Mouse (Mus musculus) mouse trophoblast stem cell (cell line): ENCODE measurements around the gene Fbxl19.

Experiments used
- in situ Hi-C, 2 experiments: fragments of 300-500 bp; cut with MseI, MboI; formaldehyde crosslinking; loops; 2 replicates in 1 of 2; 3 replicates in 1 of 2; pipeline ENCODE4 v1.15.1; 2025

Fbxl19 gene

GRCm38 (mm10) chr7:127801010-127801621 is 56.8 kb downstream of the Fbxl19 start:
- in situ Hi-C loops, result no loop called here

GRCm38 (mm10) chr7:127802313-127802712 is 58.0 kb downstream of the Fbxl19 start:
- in situ Hi-C loops, result no loop called here

- in situ Hi-C loops, result no loop called here
Measured at GRCm38 (mm10) chr7:127808821-127809220, 64.5 kb downstream of the Fbxl19 start.

GRCm38 (mm10) chr7:127809846-127810245 is 65.5 kb downstream of the Fbxl19 start:
- in situ Hi-C loops, result no loop called here

GRCm38 (mm10) chr7:127810650-127811049 is 66.3 kb downstream of the Fbxl19 start:
- in situ Hi-C loops, result no loop called here

- in situ Hi-C loops, result no loop called here
Measured at GRCm38 (mm10) chr7:127811240-127811639, 66.9 kb downstream of the Fbxl19 start.

GRCm38 (mm10) chr7:127812292-127812691 is 67.9 kb downstream of the Fbxl19 start:
- in situ Hi-C loops, result no loop called here

GRCm38 (mm10) chr7:127813821-127814220 is 69.5 kb downstream of the Fbxl19 start:
- in situ Hi-C loops, result no loop called here

GRCm38 (mm10) chr7:127814241-127814921 is 70.0 kb downstream of the Fbxl19 start:
- in situ Hi-C loops, result no loop called here

GRCm38 (mm10) chr7:127815116-127815665 is 70.8 kb downstream of the Fbxl19 start:
- in situ Hi-C loops, result no loop called here

- in situ Hi-C loops, result no loop called here
Measured at GRCm38 (mm10) chr7:127815954-127816821, 71.8 kb downstream of the Fbxl19 start.

- in situ Hi-C loops, result no loop called here
Measured at GRCm38 (mm10) chr7:127817053-127817452, 72.7 kb downstream of the Fbxl19 start.

GRCm38 (mm10) chr7:127817776-127818175 is 73.4 kb downstream of the Fbxl19 start:
- in situ Hi-C loops, result no loop called here
